Mouse (Mus musculus): ENCODE results near the gene Mpped2.

Mpped2 gene

GRCm38 (mm10) chr2:106692783-106693701, at the start of gene Mpped2:
Gene Mpped2, plus strand, starts transcription at chr2:106693269.
- peak; percentile 57 for DNase-seq

- no peak for DNase-seq
Observed at GRCm38 (mm10) chr2:106644782-106645181, 48.3 kb upstream of the Mpped2 start.

GRCm38 (mm10) chr2:106649686-106650570, 43.1 kb upstream of the Mpped2 start:
- peak; percentile 76 for DNase-seq

GRCm38 (mm10) chr2:106652151-106652550, 40.9 kb upstream of the Mpped2 start:
- DNase-seq, result no peak

GRCm38 (mm10) chr2:106652741-106653140, 40.3 kb upstream of the Mpped2 start:
- DNase-seq, result no peak

GRCm38 (mm10) chr2:106653261-106653660, 39.8 kb upstream of the Mpped2 start:
- DNase-seq, result no peak

- no peak for DNase-seq
Observed at GRCm38 (mm10) chr2:106655271-106655670, 37.8 kb upstream of the Mpped2 start.

GRCm38 (mm10) chr2:106665271-106665670, 27.8 kb upstream of the Mpped2 start:
- no peak for DNase-seq

GRCm38 (mm10) chr2:106674319-106674718, 18.8 kb upstream of the Mpped2 start:
- no peak for DNase-seq

GRCm38 (mm10) chr2:106677449-106677848, 15.6 kb upstream of the Mpped2 start:
- no peak for DNase-seq

GRCm38 (mm10) chr2:106679720-106680455, 13.2 kb upstream of the Mpped2 start:
- no peak for DNase-seq

GRCm38 (mm10) chr2:106683185-106683831, 9.8 kb upstream of the Mpped2 start:
- no peak for DNase-seq

- DNase-seq, result no peak
Observed at GRCm38 (mm10) chr2:106683832-106684231, 9.2 kb upstream of the Mpped2 start.

GRCm38 (mm10) chr2:106691753-106692363, 1.2 kb upstream of the Mpped2 start:
- no peak for DNase-seq

- no peak for DNase-seq
Observed at GRCm38 (mm10) chr2:106692405-106692782, 675 bp upstream of the Mpped2 start.

- DNase-seq, result peak; percentile 52
Observed at GRCm38 (mm10) chr2:106693702-106694566, 865 bp downstream of the Mpped2 start.

- DNase-seq, result no peak
Observed at GRCm38 (mm10) chr2:106694567-106694885, 1.5 kb downstream of the Mpped2 start.

- peak; percentile 22 for DNase-seq
Observed at GRCm38 (mm10) chr2:106694886-106695733, 2.0 kb downstream of the Mpped2 start.

- DNase-seq, result peak; percentile 41
Observed at GRCm38 (mm10) chr2:106695734-106696022, 2.6 kb downstream of the Mpped2 start.

GRCm38 (mm10) chr2:106696372-106696771, 3.3 kb downstream of the Mpped2 start:
- DNase-seq, result no peak
